Mouse (Mus musculus): ENCODE data around the gene P3h1. TPM values are rescaled to one million over a fixed set of nuclear protein-coding genes. Genes with fewer than 3 reads are reported as not detected.

Gene P3h1
- polyA plus RNA-seq, 1 experiment from 2014 or later = 15.7 TPM

DNA sequence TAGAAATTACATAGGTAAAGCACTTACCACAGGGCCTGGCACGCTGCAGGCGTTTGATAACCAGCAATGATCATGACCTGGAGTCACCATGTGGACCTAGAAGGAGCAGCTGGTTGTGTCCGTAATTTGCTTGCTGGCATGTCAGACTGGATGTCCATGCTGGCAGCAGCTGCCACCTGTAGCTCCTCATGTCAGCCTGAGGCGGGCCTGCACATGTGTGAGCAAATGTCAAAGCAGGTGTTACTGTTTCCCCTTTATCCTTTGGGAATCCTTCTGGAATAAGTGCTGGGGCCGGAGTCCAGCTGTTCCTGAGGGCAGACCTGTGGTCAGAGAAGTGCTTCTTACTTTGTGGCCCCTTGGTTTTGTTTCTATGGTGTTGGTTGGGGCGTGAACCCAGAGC, 34.6 kb upstream of the P3h1 start:
- H3K4me2 ChIP-seq = no peak overlapping the region
- WGBS = 94% methylated on average over 6 of the region's 6 CpGs
- H3K27ac ChIP-seq = no peak overlapping the region

DNA sequence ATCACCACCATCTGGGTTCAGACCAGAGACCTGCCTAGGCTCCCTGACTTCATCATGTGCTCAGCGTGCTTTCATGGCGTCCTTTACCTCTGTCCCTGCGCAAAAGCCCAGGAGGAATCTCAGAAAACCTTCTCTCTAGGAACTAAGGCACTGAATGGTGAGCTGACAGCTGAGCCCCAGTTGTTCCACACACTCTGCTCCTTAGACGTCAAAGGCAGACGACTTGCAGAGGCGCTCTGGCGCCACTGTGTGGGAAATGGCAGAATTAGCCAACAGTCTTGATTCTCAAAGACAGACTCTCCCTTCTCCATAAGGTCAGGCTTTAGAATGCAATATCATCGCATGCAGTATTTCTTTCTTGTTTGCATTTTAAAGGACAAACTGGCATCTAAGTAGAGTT, 28.0 kb upstream of the P3h1 start:
- Histone ChIP-seq H3K27ac (no peak overlapping the region), H3K27me3 (no peaks in the 10 kb centered on the region), H3K4me1 (no peaks in the 10 kb centered on the region), H3K4me2 (no peak overlapping the region), H3K9ac (no peak overlapping the region), H3K36me3 (replicated peaks) (peaks cover 11% of the 10 kb centered on the region), H3K9me3 (no peaks in the 10 kb centered on the region), H3K4me3 (replicated peaks) (no peak overlapping the region)
- ATAC-seq (ENCODE audit: low FRiP score) = peak; percentile 54; the same call in 1 of the 2 replicates
- 19% methylated on average over 8 of the region's 8 CpGs for WGBS

More for the DNA sequence above, 34.6 kb upstream of the P3h1 start:
- no peak overlapping the region for H3K4me3 ChIP-seq (replicated peaks)
- no peaks in the 10 kb centered on the region for H3K9me3 ChIP-seq
- no peak for ATAC-seq (ENCODE audit: low FRiP score)
- H3K9ac ChIP-seq = no peak overlapping the region
- no peaks in the 10 kb centered on the region for H3K27me3 ChIP-seq
- H3K36me3 ChIP-seq (replicated peaks) = peaks cover 11% of the 10 kb centered on the region
- peaks cover 24% of the 10 kb centered on the region for H3K4me1 ChIP-seq

- Histone ChIP-seq H3K9ac (no peak overlapping the region), H3K4me3 (replicated peaks) (no peak overlapping the region), H3K27me3 (no peaks in the 10 kb centered on the region), H3K9me3 (no peaks in the 10 kb centered on the region), H3K4me2 (no peak overlapping the region), H3K27ac (no peak overlapping the region), H3K4me1 (peaks cover 5% of the 10 kb centered on the region), H3K36me3 (replicated peaks) (no peaks in the 10 kb centered on the region)
- ATAC-seq (ENCODE audit: low FRiP score) = no peak
- 85% methylated on average over 8 of the region's 8 CpGs for WGBS
Measured at GRCm38 (mm10) chr4:119216667-119217066, 16.0 kb upstream of the P3h1 start.

DNA sequence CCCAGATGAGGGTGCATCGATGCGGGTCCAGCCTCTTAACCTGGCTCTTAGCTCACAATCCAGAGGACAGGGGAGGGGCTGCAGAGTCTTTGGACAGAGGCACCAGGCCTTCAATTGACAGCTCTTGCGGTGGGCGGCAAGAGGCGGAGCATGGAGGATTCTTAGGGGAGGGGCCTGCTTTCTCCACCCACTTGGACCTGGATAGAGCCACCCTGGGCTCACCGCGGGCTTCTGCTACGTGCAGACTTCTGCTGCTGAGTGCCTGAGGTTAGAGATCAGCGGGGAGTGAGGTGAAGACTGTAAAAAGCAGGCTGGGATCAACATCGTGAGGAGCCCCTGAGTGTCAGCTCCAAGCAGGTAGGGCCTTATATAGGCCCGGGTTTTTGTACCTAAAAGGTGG, 14.5 kb upstream of the P3h1 start, which contains the start of gene Tmem269:
Gene Tmem269 (minus strand): TSS at position 49 of the 400 bp plus-strand sequence.
- H3K4me3 ChIP-seq (replicated peaks) = no peak within 1 kb of the TSS
- peak; percentile 46; the same call in 1 of the 2 replicates for ATAC-seq (ENCODE audit: low FRiP score)

DNA sequence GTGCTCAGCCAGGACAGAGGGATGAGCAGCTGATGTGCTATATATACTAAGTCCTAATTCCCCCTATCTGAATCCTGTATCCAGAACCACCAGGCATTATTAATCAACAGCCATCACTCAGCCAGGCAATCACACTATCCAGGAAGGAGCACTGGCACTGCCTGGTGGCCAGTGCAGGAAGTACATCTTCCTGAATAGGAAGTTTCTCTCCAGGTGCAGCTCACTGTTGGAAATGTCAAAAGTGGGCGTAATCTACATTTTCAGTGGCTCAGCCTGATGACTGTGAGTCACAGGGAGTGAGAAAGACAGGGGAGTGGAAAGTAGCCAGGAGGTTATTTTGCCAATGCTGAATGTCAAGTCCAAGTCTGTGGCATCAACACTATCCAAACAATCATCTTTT, 9.0 kb upstream of the P3h1 start:
- no peak overlapping the region for H3K27ac ChIP-seq
- ATAC-seq (ENCODE audit: low FRiP score) = no peak
- H3K36me3 ChIP-seq (replicated peaks) = peaks cover 44% of the 10 kb centered on the region
- no peak overlapping the region for H3K9ac ChIP-seq
- H3K4me2 ChIP-seq = no peak overlapping the region
- no peaks in the 10 kb centered on the region for H3K4me1 ChIP-seq
- 88% methylated on average over 1 of the region's 1 CpGs for WGBS
- no peaks in the 10 kb centered on the region for H3K9me3 ChIP-seq
- H3K27me3 ChIP-seq = no peaks in the 10 kb centered on the region
- H3K4me3 ChIP-seq (replicated peaks) = no peak overlapping the region

More for the DNA sequence above, 14.5 kb upstream of the P3h1 start, which contains the start of gene Tmem269:
- Histone ChIP-seq H3K27ac (no peak within 1 kb of the TSS), H3K9ac (no peak within 1 kb of the TSS), H3K4me1 (peaks cover 5% of the 10 kb centered on the region), H3K36me3 (replicated peaks) (no peaks in the 10 kb centered on the region), H3K27me3 (no peaks in the 10 kb centered on the region), H3K4me2 (no peak within 1 kb of the TSS), H3K9me3 (no peaks in the 10 kb centered on the region)
- 12% methylated on average over 11 of the region's 11 CpGs for WGBS

DNA sequence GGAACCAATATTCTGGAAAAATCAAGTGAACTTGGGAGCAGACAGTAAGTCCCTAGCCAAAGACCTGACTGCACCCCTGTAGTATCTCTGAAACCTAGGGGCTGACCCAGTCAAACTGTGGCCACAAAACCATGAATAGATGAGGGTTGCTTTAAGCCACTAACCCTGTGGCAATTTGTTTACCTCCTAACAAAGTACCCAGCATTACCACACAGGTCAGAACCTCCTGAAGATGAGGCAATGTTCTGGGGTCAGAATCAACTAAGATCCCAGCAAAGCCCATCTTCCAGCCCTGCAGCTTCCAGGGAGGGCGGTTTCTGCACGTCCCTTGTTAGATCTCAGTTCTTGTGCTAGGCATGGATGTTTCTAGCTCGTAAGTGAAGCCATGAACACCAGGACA, 8.2 kb upstream of the P3h1 start:
- no peak overlapping the region for H3K4me3 ChIP-seq (replicated peaks)
- no peak for ATAC-seq (ENCODE audit: low FRiP score)
- no peaks in the 10 kb centered on the region for H3K9me3 ChIP-seq
- H3K36me3 ChIP-seq (replicated peaks) = peaks cover 45% of the 10 kb centered on the region
- H3K4me2 ChIP-seq = no peak overlapping the region
- no peak overlapping the region for H3K9ac ChIP-seq
- no peaks in the 10 kb centered on the region for H3K4me1 ChIP-seq
- H3K27me3 ChIP-seq = no peaks in the 10 kb centered on the region
- WGBS = 93% methylated on average over 3 of the region's 3 CpGs
- H3K27ac ChIP-seq = no peak overlapping the region

- Histone ChIP-seq H3K4me1 (no peaks in the 10 kb centered on the region), H3K4me2 (no peak overlapping the region), H3K27me3 (no peaks in the 10 kb centered on the region), H3K9me3 (no peaks in the 10 kb centered on the region), H3K9ac (no peak overlapping the region), H3K27ac (no peak overlapping the region), H3K36me3 (replicated peaks) (peaks cover 45% of the 10 kb centered on the region), H3K4me3 (replicated peaks) (no peak overlapping the region)
- 93% methylated on average over 9 of the region's 9 CpGs for WGBS
- no peak for ATAC-seq (ENCODE audit: low FRiP score)
Measured at GRCm38 (mm10) chr4:119225719-119226118, 7.0 kb upstream of the P3h1 start.

DNA sequence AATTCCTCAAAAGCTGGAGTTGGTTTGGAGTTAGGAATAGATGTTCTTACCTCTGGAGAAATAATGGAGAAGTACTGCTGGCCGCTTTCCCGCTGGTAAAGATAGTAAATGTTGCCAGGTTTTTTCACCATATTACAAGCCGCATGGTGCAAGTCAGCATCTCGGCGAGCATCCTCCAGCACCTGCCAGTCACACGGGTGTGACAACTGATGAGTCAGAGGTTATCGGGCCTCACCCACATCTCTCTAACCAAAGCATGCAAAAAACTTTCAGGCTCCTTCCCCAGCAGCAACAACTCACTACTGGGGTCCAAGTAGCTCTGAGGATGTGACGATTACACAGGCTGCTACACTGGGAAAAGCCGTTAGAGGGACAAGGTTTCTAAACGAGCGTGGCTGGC, 6.0 kb upstream of the P3h1 start:
- peaks cover 5% of the 10 kb centered on the region for H3K4me1 ChIP-seq
- H3K27ac ChIP-seq = no peak overlapping the region
- no peak overlapping the region for H3K4me2 ChIP-seq
- no peak for ATAC-seq (ENCODE audit: low FRiP score)
- H3K36me3 ChIP-seq (replicated peaks) = peaks cover 45% of the 10 kb centered on the region
- no peaks in the 10 kb centered on the region for H3K9me3 ChIP-seq
- 92% methylated on average over 11 of the region's 11 CpGs for WGBS
- no peaks in the 10 kb centered on the region for H3K27me3 ChIP-seq
- no peak overlapping the region for H3K4me3 ChIP-seq (replicated peaks)
- no peak overlapping the region for H3K9ac ChIP-seq

GRCm38 (mm10) chr4:119233256-119233901, 664 bp downstream of the P3h1 start:
- peaks cover 14% of the 10 kb centered on the region; the same call in 1 of the 2 replicates for H3K36me3 ChIP-seq (replicated peaks)
- peaks cover 5% of the 10 kb centered on the region for H3K27me3 ChIP-seq
- H3K27ac ChIP-seq = 0 out of 2 replicates have a peak overlapping the region, but pooled peaks have one; percentile 50
- no peaks in the 10 kb centered on the region for H3K9me3 ChIP-seq
- peak overlapping the region; percentile 82 for H3K9ac ChIP-seq
- H3K4me3 ChIP-seq (replicated peaks) = peak overlapping the region; percentile 86
- peak; percentile 15; the same call in 1 of the 2 replicates for ATAC-seq (ENCODE audit: low FRiP score)
- peak overlapping the region; percentile 95 for H3K4me2 ChIP-seq
- under 1% methylated on average over 36 of the region's 36 CpGs for WGBS
- H3K4me1 ChIP-seq = peaks cover 24% of the 10 kb centered on the region

DNA sequence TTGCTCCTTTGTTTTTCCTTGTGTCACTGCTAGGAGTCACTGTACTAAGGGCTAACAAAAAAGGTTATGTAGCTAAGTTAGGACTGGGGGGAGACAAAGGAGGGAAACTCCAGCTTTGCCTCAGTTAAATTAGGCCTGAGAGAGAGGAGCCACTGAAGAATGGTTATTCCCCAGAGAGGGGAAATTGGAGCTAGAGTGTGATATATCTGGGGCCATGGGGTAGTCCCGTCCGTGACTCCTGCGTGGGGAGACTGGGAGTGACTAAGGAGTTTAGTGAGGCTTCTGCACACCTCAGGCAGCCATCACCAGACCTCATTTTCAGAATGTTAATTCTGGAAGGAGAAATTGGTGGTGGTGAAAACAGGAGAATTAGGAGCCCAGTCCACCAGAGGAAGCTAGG, 1.6 kb downstream of the P3h1 start:
- Histone ChIP-seq H3K27ac (no peak overlapping the region), H3K4me3 (replicated peaks) (peak overlapping the region; percentile 86; the same call in 1 of the 2 replicates), H3K9ac (no peak overlapping the region), H3K4me1 (peaks cover 24% of the 10 kb centered on the region), H3K9me3 (no peaks in the 10 kb centered on the region), H3K36me3 (replicated peaks) (peaks cover 11% of the 10 kb centered on the region; the same call in 1 of the 2 replicates), H3K4me2 (peak overlapping the region; percentile 95), H3K27me3 (peaks cover 5% of the 10 kb centered on the region)
- ATAC-seq (ENCODE audit: low FRiP score) = no peak
- WGBS = 75% methylated on average over 3 of the region's 3 CpGs

GRCm38 (mm10) chr4:119238661-119239060, 5.9 kb downstream of the P3h1 start:
- no peaks in the 10 kb centered on the region for H3K9me3 ChIP-seq
- peaks cover 5% of the 10 kb centered on the region for H3K27me3 ChIP-seq
- 0 out of 2 replicates have a peak overlapping the region, but pooled peaks have one; percentile 42 for H3K27ac ChIP-seq
- no peak overlapping the region for H3K9ac ChIP-seq
- H3K4me2 ChIP-seq = no peak overlapping the region
- 78% methylated on average over 3 of the region's 3 CpGs for WGBS
- peaks cover 14% of the 10 kb centered on the region for H3K4me1 ChIP-seq
- 0 out of 2 replicates have a peak, but pooled peaks have one; percentile 30 for ATAC-seq (ENCODE audit: low FRiP score)
- peaks cover 23% of the 10 kb centered on the region for H3K36me3 ChIP-seq (replicated peaks)
- no peak overlapping the region for H3K4me3 ChIP-seq (replicated peaks)

DNA sequence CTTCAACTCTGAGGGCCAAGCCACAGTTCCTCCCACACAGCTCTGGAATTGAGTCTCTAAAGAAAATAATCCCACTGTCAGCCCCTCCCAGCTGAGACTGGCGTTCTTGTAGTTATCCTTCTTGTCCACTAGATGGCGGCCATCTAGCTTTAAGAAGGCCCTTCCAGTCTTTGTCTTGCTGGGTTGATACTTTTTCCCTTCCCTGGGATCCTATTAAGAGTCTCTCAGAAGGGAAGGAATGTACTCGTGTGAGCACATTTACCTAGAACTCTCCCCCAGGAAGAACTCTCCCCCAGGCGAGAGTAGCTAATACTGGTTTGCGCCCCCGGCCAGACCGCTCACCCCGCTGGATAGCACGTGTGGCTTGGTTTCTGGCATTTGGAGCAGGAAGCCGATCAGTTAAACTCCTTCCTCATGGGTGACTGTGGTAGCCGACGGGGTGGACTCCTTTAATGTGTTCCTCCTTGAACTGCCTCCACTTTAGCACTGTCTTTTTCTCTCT, 6.5 kb downstream of the P3h1 start:
- Histone ChIP-seq H3K36me3 (replicated peaks) (peaks cover 26% of the 10 kb centered on the region), H3K4me1 (peaks cover 9% of the 10 kb centered on the region; the same call in 1 of the 2 replicates), H3K4me3 (replicated peaks) (no peak overlapping the region), H3K27me3 (peaks cover 2% of the 10 kb centered on the region), H3K27ac (peak overlapping the region; percentile 63; the same call in 1 of the 2 replicates), H3K9ac (no peak overlapping the region), H3K9me3 (no peaks in the 10 kb centered on the region), H3K4me2 (no peak overlapping the region)
- WGBS = 42% methylated on average over 12 of the region's 12 CpGs
- ATAC-seq (ENCODE audit: low FRiP score) = peak; percentile 61

DNA sequence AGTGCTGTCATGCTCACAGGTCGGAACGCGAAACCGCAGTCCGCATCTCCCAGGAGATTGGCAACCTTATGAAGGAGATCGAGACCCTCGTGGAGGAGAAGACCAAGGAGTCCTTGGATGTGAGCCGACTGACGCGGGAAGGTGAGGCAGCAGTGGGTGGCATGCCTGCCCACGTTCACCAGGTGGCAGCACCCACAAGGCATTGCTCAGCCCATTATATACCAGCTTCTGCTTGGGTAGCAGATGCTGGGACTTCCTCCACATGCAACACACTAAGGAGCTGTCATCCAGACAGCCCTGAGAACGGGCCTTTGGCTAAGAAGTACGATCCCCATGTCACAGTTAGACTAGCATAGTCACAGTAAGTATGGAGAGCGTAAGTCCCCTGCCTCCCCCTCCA, 8.9 kb downstream of the P3h1 start:
- H3K9ac ChIP-seq = no peak overlapping the region
- no peak overlapping the region for H3K4me2 ChIP-seq
- no peak overlapping the region for H3K4me3 ChIP-seq (replicated peaks)
- H3K27ac ChIP-seq = no peak overlapping the region
- no peaks in the 10 kb centered on the region for H3K9me3 ChIP-seq
- WGBS = 91% methylated on average over 14 of the region's 14 CpGs
- no peak for ATAC-seq (ENCODE audit: low FRiP score)
- no peaks in the 10 kb centered on the region for H3K27me3 ChIP-seq
- 0 out of 2 replicates have a peak, but pooled peaks cover 4% of the 10 kb centered on the region for H3K4me1 ChIP-seq
- peaks cover 34% of the 10 kb centered on the region for H3K36me3 ChIP-seq (replicated peaks)

Measured in forebrain, embryonic 12.5 days (tissue).